Mouse (Mus musculus): ENCODE data around the gene Tmem51. TPM values are rescaled to one million over a fixed set of nuclear protein-coding genes. Genes with fewer than 3 reads are reported as not detected.

The Tmem51 gene
- polyA plus RNA-seq, 1 experiment from 2014 or later = 6.0 TPM

DNA sequence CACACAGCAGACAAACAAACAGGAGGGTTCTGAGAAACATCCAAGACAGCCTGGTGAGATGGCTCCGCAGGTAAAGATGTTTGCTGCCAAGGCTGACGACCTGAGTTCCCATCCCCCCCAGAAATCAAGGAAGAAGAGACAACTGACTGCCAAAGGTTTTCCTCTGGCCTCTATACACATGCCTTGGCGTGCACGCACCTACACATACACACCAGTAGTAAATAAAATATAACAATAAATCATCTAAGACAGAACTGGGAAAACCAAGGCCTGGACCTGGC lies 3.7 kb downstream of the Tmem51 start:
- 81% methylated on average over 4 of the region's 4 CpGs for WGBS
- no peak overlapping the region for H3K27ac ChIP-seq
- H3K9me3 ChIP-seq = no peaks in the 10 kb centered on the region
- no peak overlapping the region for H3K9ac ChIP-seq
- peaks cover 31% of the 10 kb centered on the region for H3K4me1 ChIP-seq
- no peak overlapping the region for H3K4me3 ChIP-seq (replicated peaks)
- H3K36me3 ChIP-seq (replicated peaks) = no peaks in the 10 kb centered on the region
- no peak for ATAC-seq (ENCODE audit: low FRiP score)
- peaks cover 48% of the 10 kb centered on the region for H3K27me3 ChIP-seq
- no peak overlapping the region for H3K4me2 ChIP-seq

- peaks cover 29% of the 10 kb centered on the region for H3K4me1 ChIP-seq
- no peak overlapping the region for H3K4me2 ChIP-seq
Measured at GRCm38 (mm10) chr4:142079629-142080486, 4.2 kb downstream of the Tmem51 start.

GRCm38 (mm10) chr4:142077572-142078271 lies 6.4 kb downstream of the Tmem51 start:
- H3K36me3 ChIP-seq (replicated peaks) = no peaks in the 10 kb centered on the region
- no peak overlapping the region for H3K27ac ChIP-seq
- no peak for ATAC-seq (ENCODE audit: low FRiP score)
- no peak overlapping the region for H3K4me3 ChIP-seq (replicated peaks)
- H3K4me1 ChIP-seq = peaks cover 14% of the 10 kb centered on the region
- H3K4me2 ChIP-seq = no peak overlapping the region
- 58% methylated on average over 18 of the region's 18 CpGs for WGBS
- peaks cover 34% of the 10 kb centered on the region for H3K27me3 ChIP-seq
- H3K9me3 ChIP-seq = no peaks in the 10 kb centered on the region
- H3K9ac ChIP-seq = no peak overlapping the region

More at GRCm38 (mm10) chr4:142079629-142080486, 4.2 kb downstream of the Tmem51 start:
- ATAC-seq (ENCODE audit: low FRiP score) = no peak
- Histone ChIP-seq H3K4me3 (replicated peaks) (no peak overlapping the region), H3K9me3 (no peaks in the 10 kb centered on the region), H3K27me3 (peaks cover 45% of the 10 kb centered on the region), H3K36me3 (replicated peaks) (no peaks in the 10 kb centered on the region), H3K9ac (no peak overlapping the region), H3K27ac (no peak overlapping the region)
- WGBS = 85% methylated on average over 14 of the region's 14 CpGs

- Histone ChIP-seq H3K4me1 (peaks cover 15% of the 10 kb centered on the region), H3K27me3 (peaks cover 34% of the 10 kb centered on the region), H3K27ac (no peak overlapping the region), H3K9ac (no peak overlapping the region), H3K36me3 (replicated peaks) (no peaks in the 10 kb centered on the region), H3K4me2 (no peak overlapping the region), H3K9me3 (no peaks in the 10 kb centered on the region), H3K4me3 (replicated peaks) (no peak overlapping the region)
- ATAC-seq (ENCODE audit: low FRiP score) = no peak
- WGBS = 65% methylated on average over 1 of the region's 1 CpGs
Measured at GRCm38 (mm10) chr4:142076883-142077282, 7.2 kb downstream of the Tmem51 start.

GRCm38 (mm10) chr4:142075931-142076330 lies 8.2 kb downstream of the Tmem51 start:
- H3K4me1 ChIP-seq = peaks cover 13% of the 10 kb centered on the region
- H3K36me3 ChIP-seq (replicated peaks) = no peaks in the 10 kb centered on the region
- H3K4me2 ChIP-seq = no peak overlapping the region
- H3K27me3 ChIP-seq = peaks cover 36% of the 10 kb centered on the region
- 84% methylated on average over 11 of the region's 11 CpGs for WGBS
- no peaks in the 10 kb centered on the region for H3K9me3 ChIP-seq
- no peak overlapping the region for H3K27ac ChIP-seq
- H3K4me3 ChIP-seq (replicated peaks) = no peak overlapping the region
- no peak for ATAC-seq (ENCODE audit: low FRiP score)
- H3K9ac ChIP-seq = no peak overlapping the region

- Histone ChIP-seq H3K4me2 (no peak overlapping the region), H3K4me3 (replicated peaks) (no peak overlapping the region), H3K9me3 (no peaks in the 10 kb centered on the region), H3K27ac (no peak overlapping the region), H3K4me1 (peaks cover 15% of the 10 kb centered on the region), H3K9ac (no peak overlapping the region; the same call in 1 of the 2 replicates), H3K27me3 (peaks cover 46% of the 10 kb centered on the region), H3K36me3 (replicated peaks) (no peaks in the 10 kb centered on the region)
- WGBS = 61% methylated on average over 13 of the region's 13 CpGs
- ATAC-seq (ENCODE audit: low FRiP score) = no peak
Measured at GRCm38 (mm10) chr4:142074060-142074732, 9.9 kb downstream of the Tmem51 start.

DNA sequence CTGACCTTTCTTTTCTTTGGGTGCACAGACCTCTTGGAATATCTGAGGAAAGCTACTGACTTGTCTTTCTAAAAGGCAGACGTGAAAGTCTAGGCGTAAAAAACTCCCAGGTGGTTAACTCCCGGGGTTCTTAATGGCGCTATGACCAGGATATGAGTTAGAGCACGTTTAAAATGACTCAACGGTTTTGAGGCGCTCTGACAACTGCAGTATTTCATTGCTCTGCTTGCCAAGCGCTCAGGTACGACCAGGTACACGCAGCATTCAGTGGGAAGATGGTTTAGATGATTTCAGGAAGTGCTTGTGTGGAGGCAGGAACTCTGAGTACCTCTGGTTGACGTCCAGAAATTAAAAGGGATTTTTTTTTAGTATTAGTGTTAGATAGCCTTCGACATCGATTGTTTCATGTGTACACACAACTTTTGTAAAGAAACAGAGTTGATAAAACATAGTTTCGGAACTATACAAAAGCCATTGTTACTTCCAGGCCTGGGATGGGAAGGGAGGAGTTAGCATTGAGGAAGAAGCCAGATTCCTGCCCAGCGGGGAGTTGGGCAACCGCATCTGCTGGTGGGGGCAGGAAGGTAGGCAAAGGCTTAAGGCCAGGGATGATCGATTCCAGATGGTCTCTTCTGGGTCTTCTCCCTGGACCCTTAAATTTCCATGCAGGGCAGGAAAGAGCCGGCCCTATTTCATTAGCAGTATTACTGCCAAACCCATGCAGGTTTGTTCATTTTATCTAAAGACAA lies 12.7 kb downstream of the Tmem51 start:
- 9% methylated on average over 18 of the region's 18 CpGs for WGBS
- peaks cover 69% of the 10 kb centered on the region for H3K27me3 ChIP-seq

GRCm38 (mm10) chr4:142070840-142071239 lies 13.3 kb downstream of the Tmem51 start:
- Histone ChIP-seq H3K36me3 (replicated peaks) (no peaks in the 10 kb centered on the region), H3K4me2 (no peak overlapping the region), H3K9me3 (no peaks in the 10 kb centered on the region), H3K9ac (no peak overlapping the region), H3K4me1 (peaks cover 23% of the 10 kb centered on the region), H3K4me3 (replicated peaks) (no peak overlapping the region), H3K27me3 (peaks cover 69% of the 10 kb centered on the region), H3K27ac (no peak overlapping the region)
- WGBS = 6% methylated on average over 8 of the region's 8 CpGs
- no peak for ATAC-seq (ENCODE audit: low FRiP score)

More for the DNA sequence above, 12.7 kb downstream of the Tmem51 start:
- Histone ChIP-seq H3K27ac (no peak overlapping the region), H3K4me3 (replicated peaks) (no peak overlapping the region), H3K9me3 (no peaks in the 10 kb centered on the region), H3K4me1 (peaks cover 18% of the 10 kb centered on the region), H3K36me3 (replicated peaks) (no peaks in the 10 kb centered on the region), H3K9ac (no peak overlapping the region), H3K4me2 (no peak overlapping the region)
- no peak for ATAC-seq (ENCODE audit: low FRiP score)

- H3K9ac ChIP-seq = no peak overlapping the region; the same call in 1 of the 2 replicates
- H3K4me2 ChIP-seq = no peak overlapping the region
- no peak for ATAC-seq (ENCODE audit: low FRiP score)
- no peak overlapping the region for H3K27ac ChIP-seq
- peaks cover 68% of the 10 kb centered on the region for H3K27me3 ChIP-seq
- 14% methylated on average over 18 of the region's 18 CpGs for WGBS
- no peak overlapping the region for H3K4me3 ChIP-seq (replicated peaks)
- peaks cover 19% of the 10 kb centered on the region for H3K4me1 ChIP-seq
- H3K36me3 ChIP-seq (replicated peaks) = no peaks in the 10 kb centered on the region
- no peaks in the 10 kb centered on the region for H3K9me3 ChIP-seq
Measured at GRCm38 (mm10) chr4:142068899-142069812, 14.9 kb downstream of the Tmem51 start.

GRCm38 (mm10) chr4:142066576-142066975 lies 17.5 kb downstream of the Tmem51 start:
- WGBS = 60% methylated on average over 4 of the region's 4 CpGs
- Histone ChIP-seq H3K27ac (no peak overlapping the region), H3K4me3 (replicated peaks) (no peak overlapping the region), H3K9me3 (no peaks in the 10 kb centered on the region), H3K27me3 (peaks cover 48% of the 10 kb centered on the region), H3K9ac (no peak overlapping the region), H3K4me1 (peaks cover 16% of the 10 kb centered on the region), H3K4me2 (no peak overlapping the region), H3K36me3 (replicated peaks) (no peaks in the 10 kb centered on the region)
- ATAC-seq (ENCODE audit: low FRiP score) = no peak

DNA sequence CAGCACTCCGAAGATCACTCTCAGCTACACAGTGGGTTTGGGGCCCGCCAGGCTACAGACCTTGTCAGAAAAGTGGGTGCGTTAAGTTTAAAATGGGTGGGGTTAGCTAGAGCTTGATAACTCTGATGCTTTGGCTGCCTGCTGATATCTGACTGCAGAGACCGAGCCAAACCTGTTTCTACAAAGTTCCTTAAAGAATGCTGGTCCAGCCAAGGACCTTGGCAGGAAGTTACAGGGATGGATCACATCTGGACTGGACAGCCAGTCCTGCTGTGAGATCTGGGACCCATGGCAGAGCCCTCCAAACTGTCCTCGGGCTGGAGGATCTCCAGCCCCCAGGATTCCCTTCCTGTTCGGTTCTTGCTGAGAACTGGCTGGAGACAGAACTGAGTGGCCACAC lies 18.3 kb downstream of the Tmem51 start:
- no peak overlapping the region for H3K4me2 ChIP-seq
- peaks cover 41% of the 10 kb centered on the region for H3K27me3 ChIP-seq
- no peaks in the 10 kb centered on the region for H3K36me3 ChIP-seq (replicated peaks)
- ATAC-seq (ENCODE audit: low FRiP score) = no peak
- no peak overlapping the region for H3K4me3 ChIP-seq (replicated peaks)
- no peaks in the 10 kb centered on the region for H3K9me3 ChIP-seq
- peaks cover 20% of the 10 kb centered on the region for H3K4me1 ChIP-seq
- no peak overlapping the region for H3K27ac ChIP-seq
- H3K9ac ChIP-seq = no peak overlapping the region
- 82% methylated on average over 6 of the region's 6 CpGs for WGBS
